Mouse (Mus musculus): ENCODE data around the gene Dnah17.

The Dnah17 gene

DNA sequence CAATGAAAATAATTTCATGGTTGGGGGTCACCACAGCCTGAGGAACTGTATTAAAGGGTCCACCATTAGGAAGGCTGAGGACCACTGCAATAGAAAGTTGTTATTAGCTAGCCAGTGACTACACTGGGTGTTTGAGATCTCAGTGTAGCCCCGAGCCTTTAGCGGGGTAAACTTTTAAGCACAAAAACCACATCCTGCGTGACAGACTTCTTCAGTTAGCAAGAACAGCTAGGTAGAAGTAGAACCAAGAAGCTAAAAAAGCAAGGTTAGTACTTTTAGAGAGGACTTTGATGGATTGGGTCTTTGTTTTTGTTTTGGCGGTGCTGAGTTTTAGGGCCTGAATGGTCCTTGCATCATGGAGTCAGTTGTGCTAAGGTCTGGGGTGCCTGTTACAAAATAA, 13.3 kb upstream of the Dnah17 start:
- DNase-seq (ENCODE audit: low read depth, low spot score), result no peak

DNA sequence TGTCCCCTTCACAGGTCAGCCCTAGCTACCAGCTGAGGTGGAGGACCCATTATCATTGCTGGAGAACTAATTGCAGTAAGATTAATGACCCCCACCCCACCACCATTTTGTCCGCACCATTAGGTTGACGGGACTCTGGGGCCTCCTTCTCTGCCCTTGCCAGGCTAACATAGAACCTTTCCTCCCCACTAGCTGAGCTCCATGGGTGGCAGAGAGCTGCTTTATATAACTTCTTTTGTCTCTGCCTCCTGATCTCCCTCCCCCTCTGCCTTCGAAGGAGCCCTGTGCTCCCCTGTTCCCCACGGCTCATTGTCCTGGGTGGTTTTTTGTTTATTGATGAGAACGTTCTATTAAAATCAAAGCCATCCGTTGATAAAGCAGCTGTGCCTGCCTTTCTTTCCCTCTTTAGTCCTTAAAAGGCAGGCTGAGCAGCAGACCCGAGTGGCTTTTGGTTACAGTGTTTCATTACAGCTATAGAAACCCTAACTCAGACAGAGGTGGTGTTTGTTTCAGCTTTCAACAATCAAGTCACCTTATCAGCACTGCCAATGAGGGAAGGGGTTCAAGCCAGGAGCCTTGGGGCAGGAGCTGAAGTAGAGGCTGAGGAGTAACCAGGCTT, 12.2 kb upstream of the Dnah17 start:
- no peak for DNase-seq (ENCODE audit: low read depth, low spot score)

DNA sequence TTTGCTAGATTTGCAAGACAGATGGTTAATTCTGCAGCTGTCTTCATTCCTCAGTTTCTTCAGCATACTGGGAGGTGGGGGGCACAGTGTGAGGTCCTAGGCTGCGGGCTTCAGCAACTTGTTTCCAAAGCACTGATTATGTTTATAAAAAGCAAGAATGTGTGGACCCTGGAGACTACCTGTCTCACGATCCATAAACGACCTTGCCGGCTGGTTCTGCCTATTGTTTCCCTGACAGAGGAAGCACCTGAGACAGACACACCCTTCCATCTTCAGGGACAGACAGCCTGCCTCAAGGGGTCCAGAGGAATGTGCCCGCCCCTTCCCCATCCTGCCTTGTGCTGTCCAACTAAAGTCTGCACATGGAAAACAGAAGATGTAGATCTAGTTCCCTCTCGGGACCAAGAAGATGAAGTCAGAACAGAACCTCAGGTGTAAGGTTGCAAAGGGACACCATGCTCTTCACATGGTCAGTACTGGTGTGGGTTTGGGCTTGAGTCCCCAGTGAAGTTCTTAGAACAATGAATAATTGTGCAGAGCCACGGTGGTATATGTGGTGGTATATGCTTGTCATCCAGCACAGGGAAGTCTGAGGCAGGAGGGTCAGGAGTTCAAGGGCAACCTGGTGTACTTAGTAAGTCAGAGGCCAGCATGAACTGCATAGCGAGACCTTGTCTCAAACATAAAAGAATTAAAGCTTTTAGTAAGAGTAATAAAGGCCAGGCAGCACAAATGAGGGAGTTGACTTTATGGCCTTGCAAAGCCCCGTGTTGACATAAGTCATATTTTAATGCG, 10.5 kb upstream of the Dnah17 start:
- DNase-seq (ENCODE audit: low read depth, low spot score), result no peak

DNA sequence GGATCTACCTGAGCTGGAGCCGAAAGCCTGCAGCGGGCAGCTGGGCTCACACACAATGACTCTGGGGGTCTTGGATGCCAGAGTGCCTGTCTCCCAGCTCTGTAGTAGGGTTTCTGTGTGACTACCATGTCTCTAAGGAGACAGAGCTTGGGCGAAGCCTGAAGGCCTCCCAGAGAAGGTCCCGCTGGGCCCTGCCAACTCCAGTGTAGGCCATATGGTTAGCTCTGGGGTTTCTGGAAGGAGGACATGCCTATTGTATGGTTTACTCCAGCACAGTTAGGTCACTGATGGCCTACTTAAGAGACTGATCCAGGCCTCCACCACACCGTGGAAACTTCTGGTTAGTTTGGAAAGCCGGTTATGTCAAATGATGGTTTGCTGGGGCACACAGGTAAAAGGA, 7.9 kb upstream of the Dnah17 start:
- no peak for DNase-seq (ENCODE audit: low read depth, low spot score)

DNA sequence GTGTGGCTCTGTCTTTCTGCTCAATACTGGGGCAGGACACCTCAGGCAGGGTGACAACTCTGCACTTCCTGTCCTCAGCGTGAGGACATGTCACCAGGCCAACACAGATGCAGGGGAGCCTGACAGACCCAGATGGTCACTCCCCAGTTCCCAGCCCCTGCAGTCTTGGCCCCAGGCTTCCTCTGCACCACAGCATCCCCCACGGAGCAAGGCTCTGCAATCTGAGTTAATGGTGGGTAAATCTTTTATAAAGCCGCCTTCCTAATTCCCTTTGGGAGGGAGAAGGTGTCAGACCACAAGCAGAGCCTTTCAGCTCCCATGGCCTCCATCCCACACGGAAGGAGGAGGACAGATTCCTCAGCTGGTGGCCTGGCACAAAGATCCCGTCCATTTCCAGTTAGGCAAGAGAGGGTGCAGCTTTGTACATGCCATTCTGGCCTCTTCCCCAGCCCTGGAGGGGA, 5.8 kb upstream of the Dnah17 start:
- no peak for DNase-seq (ENCODE audit: low read depth, low spot score)

DNA sequence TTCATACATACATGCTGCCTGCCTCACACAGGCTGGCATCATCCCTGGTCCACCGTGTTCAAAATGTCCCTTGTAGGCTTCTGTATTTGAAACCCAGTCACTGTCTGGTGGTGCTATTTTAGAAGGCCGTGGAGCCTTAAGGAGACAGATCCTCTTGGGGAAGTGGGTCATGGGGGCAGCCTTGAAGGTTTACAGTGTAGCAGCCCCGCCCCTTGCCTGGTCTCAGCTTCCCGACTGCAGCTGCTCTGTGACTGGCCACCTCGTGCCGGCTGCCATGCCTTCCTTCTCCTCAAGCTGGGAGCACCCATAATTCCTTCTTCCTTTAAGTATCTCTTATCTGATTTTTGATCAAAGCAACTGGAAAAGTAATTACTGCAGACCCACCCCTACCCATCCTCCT, 4.8 kb upstream of the Dnah17 start:
- no peak for DNase-seq (ENCODE audit: low read depth, low spot score)

DNA sequence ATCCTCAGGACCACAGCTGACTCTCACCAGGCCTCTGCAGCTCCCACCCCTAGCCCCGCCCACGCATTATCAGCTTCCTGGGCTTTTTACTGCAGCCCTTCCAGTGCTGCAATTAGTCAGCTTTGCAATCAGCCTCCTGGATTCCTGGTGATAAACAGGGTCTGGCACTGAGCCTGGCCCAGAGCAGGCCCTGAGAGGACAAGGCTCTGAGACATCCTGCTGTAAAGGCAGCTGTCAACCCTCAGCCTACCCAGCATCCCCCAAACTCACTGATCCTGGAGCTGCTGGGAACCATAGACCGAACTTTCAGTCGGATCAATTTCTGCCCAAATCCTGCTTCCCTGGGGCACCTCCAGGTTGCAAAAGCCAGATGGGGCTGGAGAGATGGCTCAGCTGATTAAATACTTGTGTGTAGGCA, 3.3 kb upstream of the Dnah17 start:
- no peak for DNase-seq (ENCODE audit: low read depth, low spot score)

DNA sequence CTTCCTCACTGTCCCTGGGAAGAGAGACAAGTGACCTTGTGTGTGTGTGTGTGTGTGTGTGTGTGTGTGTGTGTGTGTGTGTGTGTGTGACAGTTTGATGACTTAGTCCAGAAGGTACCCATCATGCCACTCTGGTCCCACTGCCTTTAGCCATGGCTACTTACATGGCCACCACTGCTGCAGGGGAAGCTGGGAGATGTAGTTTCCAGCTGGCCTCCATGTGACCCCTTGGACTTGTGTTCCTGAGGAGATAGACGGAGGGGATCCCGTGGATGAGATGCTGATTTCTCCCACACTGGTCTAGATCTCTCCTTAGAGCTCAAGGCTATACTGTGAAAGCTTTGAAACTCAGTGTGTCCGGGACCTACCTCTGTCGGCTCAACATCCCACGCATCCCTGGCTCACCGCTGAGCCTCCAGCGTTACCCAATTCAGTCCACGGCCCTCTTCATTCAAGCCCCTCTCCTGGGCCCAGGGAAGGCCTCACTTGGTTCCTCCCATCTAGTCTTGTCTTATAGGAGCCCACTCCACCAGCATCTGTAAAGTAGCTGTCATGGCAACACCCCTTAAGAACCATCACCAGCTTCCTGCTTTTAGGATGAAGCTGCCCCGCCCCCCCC, 2.8 kb upstream of the Dnah17 start:
- no peak for DNase-seq (ENCODE audit: low read depth, low spot score)

DNA sequence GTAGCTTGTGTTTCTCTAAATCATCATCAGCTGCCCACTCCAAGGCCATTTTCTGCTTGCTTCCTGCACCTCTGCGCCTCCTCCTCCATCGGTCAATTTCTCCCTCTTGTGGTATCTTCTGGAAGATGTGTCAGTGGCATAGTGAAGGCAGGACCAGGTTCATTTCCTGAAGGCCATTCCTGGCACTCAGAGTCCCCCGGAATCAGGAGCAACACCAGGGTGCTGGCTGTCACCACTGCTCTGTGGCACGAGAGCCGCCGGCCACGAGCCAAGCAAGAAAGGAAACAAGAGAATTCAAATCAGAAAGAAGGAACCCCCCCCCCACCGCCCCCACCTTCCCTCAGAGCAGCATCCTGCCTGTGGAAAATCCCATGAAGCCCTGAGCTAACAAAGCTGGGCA, 1.7 kb upstream of the Dnah17 start:
- no peak for DNase-seq (ENCODE audit: low read depth, low spot score)

DNA sequence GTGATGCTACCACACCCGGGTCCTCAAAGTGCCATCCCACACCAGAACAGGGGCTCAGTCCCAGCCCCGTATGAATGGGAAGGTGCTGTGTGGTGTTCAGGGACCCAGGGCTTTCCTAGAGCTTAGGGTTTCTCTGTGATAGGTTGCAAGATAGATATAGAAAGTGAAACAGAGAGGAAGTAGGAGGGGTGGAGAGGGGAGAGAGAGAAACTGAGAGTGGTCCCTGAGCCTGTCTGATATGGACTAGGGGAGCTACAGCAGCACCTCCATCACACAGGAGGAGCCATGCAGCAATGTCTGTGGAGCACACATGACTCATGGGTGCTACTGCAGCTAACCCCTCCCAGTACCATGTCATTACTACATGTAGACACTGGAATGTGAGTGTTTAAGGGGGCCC, 622 bp downstream of the Dnah17 start:
- DNase-seq (ENCODE audit: low read depth, low spot score), result no peak

DNA sequence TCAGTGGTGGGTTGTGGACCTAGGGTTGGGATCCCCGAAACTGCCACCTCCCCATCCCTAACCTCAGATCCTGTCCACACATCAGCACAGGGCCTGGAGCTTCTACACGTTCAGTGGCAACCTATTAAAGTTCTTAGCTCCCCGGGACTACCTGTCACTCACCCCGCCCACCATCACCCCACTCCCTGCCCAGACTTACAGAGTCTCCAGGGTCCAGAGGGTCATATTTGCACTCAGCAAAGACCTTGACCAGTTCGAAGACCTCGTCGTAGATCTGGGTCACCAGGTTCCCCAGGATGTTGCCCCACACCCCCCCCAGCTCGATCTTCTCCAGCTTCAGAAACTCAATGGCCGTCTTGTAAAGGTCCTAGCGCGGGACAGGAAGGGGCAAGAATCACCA, 8.8 kb downstream of the Dnah17 start:
- DNase-seq (ENCODE audit: low read depth, low spot score), result no peak

DNA sequence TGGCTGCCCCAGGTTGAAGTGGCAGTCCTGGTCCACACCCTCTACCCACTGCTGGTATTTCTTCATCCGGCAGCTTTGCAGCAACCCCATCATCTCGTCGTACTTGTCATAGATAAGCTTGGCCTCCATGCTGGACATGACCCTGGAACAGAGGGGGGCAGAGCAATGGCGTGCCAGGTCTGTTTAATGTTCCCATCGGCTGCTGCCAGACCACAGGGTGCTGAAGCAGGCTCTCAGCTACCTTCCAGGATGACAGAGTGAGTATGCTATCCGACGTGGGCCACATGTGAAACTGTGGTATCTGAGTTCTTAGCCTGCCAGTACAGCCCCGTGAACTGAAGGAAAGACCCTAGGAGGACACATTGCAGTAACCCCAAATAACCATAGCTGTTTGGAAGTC, 11.7 kb downstream of the Dnah17 start:
- DNase-seq (ENCODE audit: low read depth, low spot score), result no peak

DNA sequence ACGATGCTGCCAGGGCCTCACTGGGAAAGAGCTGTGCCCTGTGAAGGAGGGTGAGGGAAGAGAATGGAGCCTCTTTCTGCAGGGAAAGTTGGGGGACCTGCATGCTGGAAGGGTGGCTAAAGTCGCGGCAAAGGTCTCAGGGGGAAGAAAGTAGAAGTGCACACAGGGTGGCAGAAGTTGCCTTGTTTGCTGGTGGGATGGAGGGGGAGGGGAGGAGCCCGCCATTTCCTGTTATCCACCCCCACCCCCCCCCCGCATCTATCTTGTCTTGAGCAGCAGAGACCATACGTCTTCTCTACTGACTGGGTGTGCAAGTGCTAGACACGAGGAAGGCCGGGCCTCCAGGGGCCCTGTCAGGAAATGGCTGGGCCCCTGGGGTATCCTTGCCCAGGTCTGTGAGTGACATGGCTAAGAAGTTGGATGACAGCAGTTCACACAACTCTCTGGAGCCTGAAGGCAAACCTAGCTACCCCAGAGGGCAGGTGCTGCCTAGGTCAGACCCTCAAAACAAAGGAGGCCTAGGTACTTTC, 15.8 kb downstream of the Dnah17 start:
- DNase-seq (ENCODE audit: low read depth, low spot score), result no peak

DNA sequence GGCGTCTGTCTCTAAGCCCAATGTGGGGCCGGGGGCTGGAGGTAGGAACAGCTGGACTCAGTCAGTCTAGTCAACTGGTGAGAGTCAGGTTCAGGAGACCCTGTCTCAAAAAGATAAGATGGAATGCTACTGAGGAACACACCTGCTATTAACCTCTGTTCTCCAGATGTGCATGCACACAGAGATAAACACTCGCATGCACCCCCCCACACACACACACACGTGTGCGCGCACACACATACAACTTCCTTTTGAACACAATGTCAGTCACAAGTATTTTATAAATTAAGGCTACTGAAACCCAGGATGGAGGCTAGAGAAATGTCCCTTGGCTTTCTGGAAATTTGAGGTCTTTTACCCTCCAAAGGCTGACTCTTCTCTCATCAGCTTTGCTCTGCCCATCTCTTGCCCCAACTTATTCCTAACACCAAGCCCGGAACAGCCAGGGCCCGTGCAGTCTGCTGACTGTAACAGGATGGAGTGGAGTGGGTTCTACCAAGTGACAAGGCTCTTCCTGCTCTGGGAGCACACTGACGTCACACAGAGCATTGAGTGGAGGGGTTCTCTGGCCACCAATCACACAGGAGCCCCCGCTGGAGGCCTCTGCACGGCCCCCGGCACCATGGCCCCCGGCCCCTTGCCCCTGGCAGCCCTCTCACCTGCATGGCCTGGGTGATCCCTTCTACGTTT, 16.8 kb downstream of the Dnah17 start:
- no peak for DNase-seq (ENCODE audit: low read depth, low spot score)

DNA sequence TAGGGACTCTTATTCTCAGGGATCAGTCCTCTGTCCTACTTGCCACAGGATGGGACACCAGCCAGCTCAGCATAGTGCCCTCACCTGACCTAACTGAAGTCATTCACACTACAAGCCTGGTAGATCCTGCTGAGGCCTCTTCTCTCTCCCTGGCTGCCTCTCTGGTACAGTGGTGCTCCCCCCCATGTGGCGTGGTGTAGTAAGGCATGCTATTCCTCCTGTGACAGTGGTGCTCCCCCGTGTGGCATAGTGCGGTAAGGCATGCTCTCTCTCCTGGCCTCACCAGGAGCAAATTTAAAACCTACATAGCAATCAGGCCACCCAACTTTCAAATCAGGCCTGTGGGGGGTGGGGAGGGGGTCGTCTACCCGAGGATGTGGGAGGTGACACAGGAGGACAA, 26.4 kb downstream of the Dnah17 start:
- DNase-seq (ENCODE audit: low read depth, low spot score), result peak; percentile 67

DNA sequence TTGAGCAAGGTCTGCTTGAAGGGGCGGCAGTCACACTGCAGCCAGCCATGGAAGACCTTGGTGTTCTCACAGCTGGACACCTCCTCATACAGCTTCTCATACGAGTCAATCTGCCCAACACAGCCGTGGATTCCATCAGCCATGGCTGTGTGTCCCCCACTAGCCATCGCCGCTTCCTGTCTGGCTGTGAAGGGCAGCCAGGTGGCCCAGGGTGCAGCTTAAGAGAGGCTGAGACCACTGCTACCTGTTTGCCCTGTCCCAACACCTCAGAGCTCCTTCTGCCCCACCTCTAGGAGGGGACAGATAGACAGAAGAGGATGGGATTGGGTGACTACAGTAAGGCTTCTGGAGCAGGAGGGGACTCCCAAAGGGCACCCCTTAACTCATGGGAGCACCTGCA, 27.1 kb downstream of the Dnah17 start:
- DNase-seq (ENCODE audit: low read depth, low spot score), result no peak

DNA sequence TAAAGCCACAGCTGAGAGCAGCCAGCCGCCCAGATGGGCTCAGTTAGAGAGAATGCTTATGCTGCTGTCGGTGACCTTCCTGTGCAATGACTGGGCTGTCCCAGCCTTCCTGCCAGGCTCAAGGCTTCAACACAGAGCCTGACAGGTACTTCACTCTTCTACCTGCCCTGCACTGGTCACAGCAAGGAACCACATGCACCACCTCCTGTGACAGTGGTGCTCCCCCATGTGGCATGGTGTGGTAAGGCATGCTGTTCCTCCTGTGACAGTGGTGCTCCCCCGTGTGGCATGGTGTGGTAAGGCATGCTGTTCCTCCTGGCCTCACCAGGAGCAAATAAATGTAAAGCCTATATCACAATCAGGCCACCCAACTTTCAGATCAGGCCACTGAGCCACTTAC, 27.6 kb downstream of the Dnah17 start:
- peak; percentile 72 for DNase-seq (ENCODE audit: low read depth, low spot score)

DNA sequence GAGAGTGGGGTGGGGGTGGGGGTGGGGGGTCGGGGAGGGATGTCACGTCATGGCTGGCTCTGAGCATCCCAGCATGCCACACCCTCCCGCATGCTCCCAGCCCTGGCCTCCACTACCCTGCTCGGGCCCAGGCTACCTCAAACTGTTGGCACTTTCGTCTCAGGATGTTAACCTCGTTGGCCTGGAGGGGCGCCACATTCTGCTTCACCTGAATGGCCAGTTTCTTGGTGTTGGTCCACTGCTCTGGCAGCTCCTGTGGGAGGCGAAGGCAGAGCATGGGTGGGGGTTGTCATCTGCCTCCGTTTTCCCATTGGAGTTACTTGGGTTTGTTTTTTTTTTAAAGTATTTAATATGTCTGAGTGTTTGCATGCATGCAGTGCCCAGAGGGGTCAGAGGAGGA, 29.3 kb downstream of the Dnah17 start:
- no peak for DNase-seq (ENCODE audit: low read depth, low spot score)

DNA sequence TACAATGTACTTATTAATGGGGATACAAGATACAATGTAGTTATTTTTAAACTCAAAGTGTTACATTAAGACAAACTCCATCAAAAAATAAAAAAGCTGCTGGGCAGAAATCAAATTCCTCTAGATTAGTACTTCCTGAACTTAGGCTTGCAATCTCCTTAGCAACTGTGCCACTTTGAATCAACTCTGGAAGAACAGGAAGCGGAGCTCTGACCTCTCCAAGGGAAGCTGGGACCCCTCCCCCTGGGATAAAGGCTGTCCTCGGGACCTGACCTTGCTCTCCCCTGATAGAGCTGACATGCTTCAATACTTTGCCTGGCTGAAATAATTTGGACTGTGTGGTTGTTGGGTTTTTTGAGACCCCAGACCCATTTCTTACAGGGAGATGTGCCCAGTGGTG, 33.7 kb downstream of the Dnah17 start:
- DNase-seq (ENCODE audit: low read depth, low spot score), result no peak

DNA sequence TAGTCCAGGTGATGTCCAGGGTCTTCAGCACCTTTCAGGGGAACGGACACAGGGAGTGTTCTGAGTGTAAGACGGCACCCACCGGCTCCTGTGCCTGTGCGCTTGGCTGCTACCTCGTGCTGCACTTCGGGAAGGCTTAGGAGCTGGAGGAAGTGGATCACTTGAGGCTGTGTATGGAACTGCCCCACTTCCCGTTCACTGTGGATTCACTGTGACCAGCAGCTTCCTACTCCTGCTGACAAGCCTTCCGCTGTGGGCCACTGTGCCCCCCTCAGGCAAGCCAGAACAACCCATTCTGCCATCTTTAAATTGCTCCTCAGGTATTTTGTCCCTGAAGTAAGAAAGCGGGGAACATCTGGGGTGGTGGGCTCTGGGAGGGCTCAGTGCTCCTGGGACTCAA, 35.4 kb downstream of the Dnah17 start:
- DNase-seq (ENCODE audit: low read depth, low spot score), result no peak

DNA sequence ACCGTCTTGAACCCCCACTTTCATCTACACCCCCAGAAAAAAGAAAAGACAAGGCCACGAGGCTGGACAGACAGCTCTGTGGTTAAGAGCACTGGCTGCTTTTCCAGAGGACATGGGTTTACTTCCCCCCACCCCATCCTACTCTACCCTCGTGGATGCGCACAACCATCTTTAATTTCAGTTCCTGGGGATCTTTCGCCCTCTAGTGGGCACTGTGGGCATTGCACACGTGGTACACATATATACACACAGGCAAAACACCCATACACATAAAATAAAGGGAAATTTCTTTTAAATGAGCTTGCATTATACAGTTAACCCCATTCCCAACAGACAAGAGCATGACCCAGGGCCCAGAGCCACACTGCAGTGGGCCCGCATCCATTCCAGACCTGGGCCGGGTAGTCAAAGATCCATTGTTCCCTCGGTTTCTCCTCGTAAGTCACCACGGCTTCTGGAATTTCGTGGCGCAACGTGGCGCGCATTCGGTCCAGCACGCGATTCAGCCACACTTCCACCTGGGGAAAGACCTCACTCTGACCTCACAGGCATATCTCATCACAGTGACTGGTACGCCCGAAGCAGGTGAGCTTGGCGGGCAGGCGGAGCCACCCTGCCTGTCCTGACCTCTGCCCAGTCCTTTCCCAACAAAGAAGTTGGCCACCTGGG, 39.3 kb downstream of the Dnah17 start:
- DNase-seq (ENCODE audit: low read depth, low spot score), result no peak

DNA sequence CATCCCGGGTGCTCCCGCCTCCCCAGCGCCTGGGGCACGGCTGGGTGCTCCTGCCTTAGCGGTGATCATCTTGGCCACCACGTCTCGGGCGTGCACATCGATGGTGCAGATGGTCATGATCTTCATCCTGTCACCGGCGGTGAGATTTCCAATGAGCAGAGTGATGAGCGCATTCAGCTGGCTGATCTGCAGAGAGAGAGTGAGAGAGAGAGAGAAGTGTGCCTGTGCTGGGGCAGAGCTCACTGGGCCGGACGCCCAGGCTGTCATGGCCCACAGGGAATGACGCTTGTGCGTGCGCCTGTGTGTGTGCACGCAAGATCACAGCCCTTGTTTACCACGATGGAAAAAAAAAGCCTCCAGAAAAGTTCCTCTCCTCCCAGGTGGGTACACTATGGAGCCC, 41.5 kb downstream of the Dnah17 start:
- DNase-seq (ENCODE audit: low read depth, low spot score), result no peak

Measured in embryo, embryonic 11.5 days (tissue).